Mouse (Mus musculus): ENCODE data around the gene Ttf1.
"Not testable (repeated sequence)": the region's sequence is repeated elsewhere in the genome, so short reads cannot be mapped to it uniquely, and the experiment has no call there.

- not testable (repeated sequence) for TF ChIP-seq CTCF (IDR thresholded peaks at IDR 0.05; ENCODE audit: low read depth, low read length); POLR2A (IDR thresholded peaks at IDR 0.05; ENCODE audit: extremely low read depth, insufficient read depth, low read length)
These were observed 42.6 kb downstream of the Ttf1 start for GRCm38 (mm10) chr2:29102416-29103377.
